Mouse (Mus musculus) ovary, adult 2 months (tissue): Measurements from ENCODE around the gene Olfr493. TPM values are rescaled to one million over a fixed set of nuclear protein-coding genes. Genes with fewer than 3 reads are reported as not detected.

Experiments
- polyA plus RNA-seq: library from polyadenylated mRNA; depleted of rRNA; stranded (reverse); fragments of >200 nt; gene quantifications from 2 replicates; pipeline ENCODE4 v1.2.3, GENCODE M21; 2012; rRNA removed

The Olfr493 gene
- polyA plus RNA-seq: not detected in 2 replicates

GRCm38 (mm10) chr7:108346879-108347278 lies at the start of gene Olfr493:
Gene Olfr493, minus strand, starts transcription at chr7:108346979.

GRCm38 (mm10) chr7:108392867-108393266 lies 46.1 kb upstream of the Olfr493 start, which contains the start of gene Olfr495:
Gene Olfr495, plus strand, starts transcription at chr7:108393167.

GRCm38 (mm10) chr7:108365035-108365434 lies 18.3 kb upstream of the Olfr493 start, which contains the start of gene Olfr494:
Gene Olfr494, plus strand, starts transcription at chr7:108365335.

GRCm38 (mm10) chr7:108323574-108323973 lies 23.2 kb downstream of the Olfr493 start, which contains the start of gene Olfr492:
Gene Olfr492, minus strand, starts transcription at chr7:108323674.

GRCm38 (mm10) chr7:108313151-108313550 lies 33.6 kb downstream of the Olfr493 start, which contains the start of gene Olfr491:
Gene Olfr491, plus strand, starts transcription at chr7:108313451.

Other genes with a start within 250 kb of the Olfr493 start
- not detected in 2 replicates for gene Olfr482, start 249.4 kb downstream of the Olfr493 start, polyA plus RNA-seq
- gene Olfr483, start 246.1 kb downstream of the Olfr493 start, polyA plus RNA-seq: not detected in 2 replicates
- not detected in 2 replicates for gene Olfr484, start 219.5 kb downstream of the Olfr493 start, polyA plus RNA-seq
- gene Olfr485, start 187.1 kb downstream of the Olfr493 start, polyA plus RNA-seq: not detected in 2 replicates
- gene Olfr486, start 174.2 kb downstream of the Olfr493 start, polyA plus RNA-seq: not detected in 2 replicates
- gene Olfr487, start 132.3 kb downstream of the Olfr493 start, polyA plus RNA-seq: not detected in 2 replicates
- not detected in 2 replicates for gene Olfr488, start 88.6 kb downstream of the Olfr493 start, polyA plus RNA-seq
- not detected in 2 replicates for gene Olfr490, start 58.0 kb downstream of the Olfr493 start, polyA plus RNA-seq
- not detected in 2 replicates for gene Olfr491, start 33.5 kb downstream of the Olfr493 start, polyA plus RNA-seq
- not detected in 2 replicates for gene Olfr492, start 23.3 kb downstream of the Olfr493 start, polyA plus RNA-seq
- not detected in 2 replicates for gene Olfr494, start 18.4 kb upstream of the Olfr493 start, polyA plus RNA-seq
- not detected in 2 replicates for gene Olfr495, start 46.2 kb upstream of the Olfr493 start, polyA plus RNA-seq
- gene Olfr497, start 73.4 kb upstream of the Olfr493 start, polyA plus RNA-seq: not detected in 2 replicates
- not detected in 2 replicates for gene Olfr498, start 118.3 kb upstream of the Olfr493 start, polyA plus RNA-seq
- gene Olfr502, start 178.1 kb upstream of the Olfr493 start, polyA plus RNA-seq: not detected in 2 replicates
- not detected in 2 replicates for gene Olfr503, start 197.5 kb upstream of the Olfr493 start, polyA plus RNA-seq
- not detected in 2 replicates for gene Olfr504, start 218.8 kb upstream of the Olfr493 start, polyA plus RNA-seq